Mouse (Mus musculus): ENCODE measurements around the gene Gfod1. TPM values are rescaled to one million over a fixed set of nuclear protein-coding genes. Genes with fewer than 3 reads are reported as not detected.

Gfod1 gene
- total RNA-seq, 2 experiments from 2014 or later = 93.6 to 119 TPM

DNA sequence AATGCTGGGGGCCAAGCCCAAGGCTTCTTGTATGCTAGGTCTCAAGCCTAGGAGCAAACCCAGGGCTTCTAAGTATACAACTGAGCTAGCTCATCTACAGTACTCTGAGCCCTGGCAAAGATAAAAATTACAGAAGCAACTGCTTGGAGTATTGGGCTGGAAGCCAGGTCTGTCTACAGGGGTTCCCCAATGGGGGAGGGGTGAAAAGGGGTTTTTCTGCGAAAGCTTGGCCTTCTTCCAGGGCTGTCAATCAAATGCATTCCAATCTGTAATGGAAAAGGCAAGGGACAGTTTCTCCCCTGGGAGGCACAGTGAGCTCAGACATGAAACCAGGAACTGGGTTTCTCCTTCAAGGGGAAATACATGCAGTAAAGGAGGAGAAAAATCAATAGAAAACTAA is 62.9 kb downstream of the Gfod1 start:
- DNase-seq (ENCODE audit: low spot score in 2 of 2) = no peak
- intact Hi-C loops (cut with DNase I) = no loop called here

DNA sequence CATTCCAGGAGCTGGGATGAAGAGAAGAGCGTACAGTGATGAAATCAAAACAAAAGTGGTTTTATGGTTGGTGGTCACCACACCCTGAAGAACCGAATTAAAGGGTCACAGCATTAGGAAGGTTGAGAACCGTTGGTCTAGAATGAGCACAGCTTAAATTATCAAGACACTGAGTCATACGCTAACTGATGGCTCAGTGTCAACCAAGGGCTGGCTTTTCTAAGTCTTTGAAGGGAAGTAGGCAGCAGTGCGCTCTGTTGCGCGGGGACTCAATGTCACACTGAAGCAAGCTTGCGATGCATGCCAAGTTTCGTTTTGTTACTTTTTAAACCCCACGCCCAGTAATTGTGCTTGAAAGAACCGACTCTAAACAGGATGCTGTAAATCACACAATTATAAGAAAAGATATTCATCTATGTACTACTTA is 64.2 kb downstream of the Gfod1 start:
- intact Hi-C loops (cut with DNase I) = no loop called here
- DNase-seq (ENCODE audit: low spot score in 2 of 2) = peak in 1 of 2 experiments; percentile 89

DNA sequence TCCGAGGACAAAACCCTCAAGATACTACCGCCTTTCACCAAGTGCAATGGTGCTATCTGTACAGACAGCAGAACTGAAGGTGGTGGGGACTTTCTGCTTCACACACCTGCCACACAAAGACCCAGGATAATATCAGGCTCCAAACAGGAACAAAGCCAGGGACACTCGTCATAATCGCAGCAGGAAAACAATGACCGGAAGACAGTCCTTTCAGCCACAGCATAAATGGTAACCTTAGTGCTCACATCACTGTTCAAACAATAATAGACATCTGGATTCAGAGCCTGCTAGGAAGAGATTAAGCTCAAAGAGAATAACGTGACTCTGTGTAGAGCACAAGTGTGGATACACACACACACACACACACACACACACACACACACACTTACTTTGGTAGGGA is 67.3 kb downstream of the Gfod1 start:
- DNase-seq (ENCODE audit: low spot score in 2 of 2) = no peak
- intact Hi-C loops (cut with DNase I) = no loop called here

DNA sequence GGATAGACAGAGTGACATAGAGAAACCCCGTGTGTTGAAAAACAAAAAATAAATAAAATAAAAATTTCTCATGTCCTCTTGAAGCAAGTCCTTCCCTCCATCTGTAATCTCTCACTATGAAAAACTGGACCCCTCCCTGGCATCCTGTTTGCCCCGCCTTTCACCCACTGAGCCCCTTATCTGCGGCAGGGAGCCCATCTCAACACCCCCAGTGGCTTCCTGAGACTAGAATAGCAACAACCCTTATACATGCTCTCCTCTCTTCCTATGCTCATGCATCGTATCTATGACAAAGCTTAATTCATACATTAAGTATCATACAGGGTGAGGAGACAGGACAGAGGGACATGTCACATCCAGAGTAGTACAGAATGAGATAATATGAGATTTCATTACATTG is 68.0 kb downstream of the Gfod1 start:
- DNase-seq (ENCODE audit: low spot score in 2 of 2) = no peak
- intact Hi-C loops (cut with DNase I) = no loop called here

DNA sequence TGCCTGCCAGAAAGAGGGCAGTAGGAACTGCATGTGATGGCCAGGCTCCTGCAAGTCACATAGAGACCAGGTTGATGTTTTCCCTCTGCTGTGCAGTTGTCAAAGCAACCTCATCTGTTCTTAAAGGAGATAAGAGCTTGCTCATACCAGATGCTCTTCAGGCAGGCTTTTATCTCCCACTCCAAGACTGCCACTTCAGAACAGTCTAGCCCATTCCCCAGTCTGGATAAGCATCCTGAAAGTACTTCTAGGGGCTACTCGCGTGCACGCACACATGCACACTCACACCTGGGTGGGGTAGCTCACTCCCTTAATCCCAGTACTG is 68.4 kb downstream of the Gfod1 start:
- peak in 1 of 2 experiments; percentile 73 for DNase-seq (ENCODE audit: low spot score in 2 of 2)
- intact Hi-C loops (cut with DNase I) = no loop called here

DNA sequence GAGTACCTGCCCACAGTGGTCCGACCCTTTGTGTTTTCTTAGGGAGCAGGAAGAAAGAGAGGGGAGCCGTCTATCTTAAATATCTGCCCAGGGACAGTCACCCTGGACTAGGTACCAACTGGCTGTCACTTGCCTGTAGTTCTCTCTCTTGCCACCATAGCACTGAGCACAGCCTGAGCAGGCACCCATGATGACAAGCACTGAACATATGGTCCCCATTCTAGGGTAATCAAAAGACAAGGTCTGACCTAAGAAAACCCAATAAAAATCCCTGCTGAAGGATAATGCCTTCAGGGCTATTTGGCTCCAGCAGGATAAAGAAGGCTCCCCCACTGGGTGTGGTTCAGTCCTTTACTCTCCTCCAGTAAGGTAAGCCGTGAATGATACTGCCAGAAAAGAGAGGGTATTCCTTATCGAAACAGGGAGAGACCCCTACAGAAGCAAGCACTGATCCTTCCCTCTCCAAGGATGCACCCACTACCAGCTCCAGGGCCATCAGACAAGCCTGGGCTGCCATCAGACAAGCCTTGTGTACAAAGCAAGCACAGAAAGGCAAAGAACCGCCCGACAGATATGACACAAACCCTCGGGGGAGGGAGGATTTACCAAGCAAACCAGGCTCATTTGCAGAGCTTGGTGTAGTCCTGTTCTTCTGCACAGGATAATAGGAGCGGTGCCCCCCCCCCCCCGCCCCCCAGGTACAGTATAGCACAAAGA is 68.9 kb downstream of the Gfod1 start:
- DNase-seq (ENCODE audit: low spot score in 2 of 2) = no peak
- intact Hi-C loops (cut with DNase I) = no loop called here

DNA sequence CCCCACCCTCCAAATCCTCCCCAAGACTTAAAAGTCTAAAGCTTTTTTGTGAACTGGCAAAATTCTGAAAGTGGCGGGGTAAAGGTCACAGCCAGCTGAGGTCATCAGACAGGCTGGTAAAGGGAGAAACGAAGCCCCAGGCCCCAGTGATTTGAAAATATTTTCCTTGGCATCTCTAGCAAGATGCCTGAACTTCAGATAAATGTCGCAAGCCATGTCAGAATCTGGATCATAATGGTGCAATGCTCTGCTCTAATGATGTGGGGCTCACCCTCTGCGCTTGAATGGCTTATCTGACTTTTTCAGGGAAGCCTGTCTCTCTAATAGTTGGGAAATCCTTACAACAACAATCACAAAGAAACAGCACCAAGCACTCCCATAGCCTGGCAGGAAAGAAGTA is 70.6 kb downstream of the Gfod1 start:
- intact Hi-C loops (cut with DNase I) = no loop called here
- DNase-seq (ENCODE audit: low spot score in 2 of 2) = no peak

DNA sequence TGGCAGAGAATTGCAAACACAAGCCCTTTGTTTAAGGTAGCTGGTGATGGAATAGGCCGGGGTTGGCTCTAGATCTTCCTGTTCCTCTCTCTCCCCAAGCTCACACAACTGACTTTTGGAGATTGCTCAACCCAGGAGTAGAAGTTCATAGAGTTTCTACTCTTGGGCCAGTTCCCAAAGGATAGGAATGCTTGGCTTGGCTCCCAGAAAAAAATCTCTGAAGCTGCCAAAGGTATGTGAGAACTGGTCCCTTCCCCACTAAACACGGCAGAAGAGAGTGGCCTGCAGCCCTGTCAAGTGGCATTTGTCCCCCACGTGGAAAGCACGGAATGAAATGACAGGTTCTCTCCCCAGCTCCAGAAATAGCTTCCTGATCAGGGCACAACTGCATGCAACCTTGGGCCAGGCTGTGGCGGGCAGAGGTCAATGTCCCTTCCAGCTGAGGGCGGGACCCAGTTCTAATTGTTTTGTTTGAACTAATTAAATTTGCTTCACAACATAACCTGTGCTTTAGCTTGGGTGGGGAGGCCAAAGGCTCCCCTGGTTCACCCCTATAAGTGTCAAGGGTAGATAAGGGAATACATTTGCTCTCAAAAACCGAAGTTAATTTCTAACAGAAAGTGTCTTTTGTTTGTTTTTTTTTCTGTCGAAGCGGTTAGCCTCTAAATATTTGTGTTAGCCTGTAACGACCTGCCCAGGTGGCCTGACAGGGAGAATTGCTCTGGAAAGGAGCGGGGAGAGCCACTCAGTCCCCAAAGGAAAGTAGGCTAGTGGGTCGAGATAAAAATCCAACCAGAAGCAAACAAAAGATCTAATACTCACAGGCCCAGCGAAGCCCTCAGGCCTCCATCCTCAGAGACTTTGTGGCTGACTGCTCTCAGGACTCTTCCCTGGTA is 71.8 kb downstream of the Gfod1 start:
- no peak for DNase-seq (ENCODE audit: low spot score in 2 of 2)
- intact Hi-C loops (cut with DNase I) = no loop called here

DNA sequence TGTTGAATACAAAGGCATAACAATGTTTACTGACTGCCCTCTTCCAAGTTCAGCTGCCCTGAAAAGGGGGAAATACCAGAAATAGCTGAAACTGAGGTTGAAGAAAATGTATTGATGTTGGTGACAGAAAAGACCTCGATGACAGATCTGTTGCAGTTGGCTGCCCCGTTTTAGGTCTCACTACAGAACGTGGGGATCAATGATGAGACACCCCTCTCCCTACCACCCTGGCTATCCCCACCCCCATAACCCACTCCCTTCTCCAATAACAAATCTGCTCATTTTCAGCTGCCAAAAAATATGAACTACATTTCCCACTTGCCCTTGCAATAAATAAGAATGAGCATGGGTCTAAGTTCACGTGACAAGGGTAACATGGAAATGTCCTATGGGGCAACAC is 73.1 kb downstream of the Gfod1 start:
- no peak for DNase-seq (ENCODE audit: low spot score in 2 of 2)
- intact Hi-C loops (cut with DNase I) = loop anchor here (1.0 kb wide), 3 partner anchors 31 to 73 kb away; partner anchors contain the start of gene Gfod1

DNA sequence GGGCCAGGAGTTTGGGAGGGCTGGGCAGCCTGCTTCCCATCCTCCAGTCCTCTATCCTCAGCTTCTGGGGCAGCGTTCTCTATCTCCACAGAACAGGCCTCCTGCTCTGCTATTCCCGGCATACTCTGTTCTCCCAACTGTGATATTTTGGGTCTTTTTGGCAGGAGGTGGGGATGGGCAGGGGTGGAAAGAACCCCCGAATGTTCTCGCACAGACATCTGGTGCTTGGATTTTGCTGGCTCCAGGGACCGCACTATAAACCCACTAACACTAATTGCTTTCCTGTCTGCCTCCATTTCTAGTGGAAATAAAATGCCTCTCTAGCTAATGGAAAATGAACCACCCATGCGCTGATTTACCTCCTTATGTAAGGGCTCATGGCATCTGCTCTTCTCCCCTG is 73.7 kb downstream of the Gfod1 start:
- DNase-seq (ENCODE audit: low spot score in 2 of 2) = peak; percentile 81 to 99
- intact Hi-C loops (cut with DNase I) = loop anchor here (1.0 kb wide), 3 partner anchors 32 to 74 kb away; partner anchors contain the start of gene Gfod1

DNA sequence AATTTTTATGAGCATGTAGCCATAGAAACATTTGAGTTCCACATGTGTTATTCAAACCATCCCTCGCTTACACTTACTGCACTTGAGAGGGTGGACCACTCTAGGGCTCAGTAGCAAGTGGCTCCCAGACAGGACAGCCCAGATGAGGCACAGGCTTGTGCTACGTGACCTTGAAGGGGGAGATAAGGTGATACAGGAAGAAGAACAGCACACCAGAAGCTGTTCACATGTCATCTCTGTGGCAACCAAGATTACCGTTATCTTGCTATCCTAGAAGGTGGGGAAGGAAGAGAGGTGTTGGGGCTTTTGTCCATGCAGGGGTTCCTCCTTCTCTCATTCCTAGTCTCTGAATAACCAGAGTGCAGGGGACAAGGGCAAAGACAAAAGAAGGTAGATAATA is 74.2 kb downstream of the Gfod1 start:
- no peak for DNase-seq (ENCODE audit: low spot score in 2 of 2)
- intact Hi-C loops (cut with DNase I) = loop anchor here (1.0 kb wide), 3 partner anchors 33 to 75 kb away; partner anchors contain the start of gene Gfod1

DNA sequence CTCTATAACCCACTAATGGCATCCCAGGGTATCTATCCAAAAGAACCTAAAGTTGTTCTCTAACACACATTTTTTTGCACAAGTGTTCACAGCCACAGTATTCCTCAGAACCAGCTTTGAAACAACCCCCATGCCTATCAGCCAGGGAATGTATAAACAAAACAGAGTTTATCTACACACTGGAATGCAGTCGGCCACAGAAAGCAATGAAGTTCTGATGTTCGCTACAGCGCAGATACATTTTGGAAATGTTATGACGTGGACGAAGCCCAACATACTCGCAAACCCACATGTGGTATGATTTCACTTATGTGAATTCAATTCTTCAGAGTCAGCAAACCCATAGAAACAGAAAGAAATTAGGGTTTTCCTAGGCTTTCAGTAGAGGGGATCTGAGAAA is 75.8 kb downstream of the Gfod1 start:
- no peak for DNase-seq (ENCODE audit: low spot score in 2 of 2)
- intact Hi-C loops (cut with DNase I) = no loop called here

DNA sequence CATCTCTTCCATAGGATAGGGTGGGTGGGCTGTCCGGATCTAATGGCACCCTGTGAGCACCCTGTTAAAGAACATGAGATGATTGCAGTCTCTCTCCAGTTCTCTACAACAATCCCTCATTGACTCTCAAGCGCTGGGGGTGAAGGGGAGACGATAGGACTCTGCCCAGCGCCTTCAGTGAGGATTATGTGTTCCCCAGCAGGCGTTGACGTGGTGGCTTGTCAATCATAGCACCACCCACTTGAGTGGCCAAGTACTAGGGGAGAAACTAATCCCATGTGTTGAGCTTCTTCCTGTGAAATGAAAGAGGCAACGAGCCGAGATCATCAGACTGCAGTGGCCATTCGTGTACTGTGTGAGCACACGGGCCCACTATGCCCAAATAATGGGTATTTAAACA is 77.9 kb downstream of the Gfod1 start:
- DNase-seq (ENCODE audit: low spot score in 2 of 2) = no peak
- intact Hi-C loops (cut with DNase I) = no loop called here

DNA sequence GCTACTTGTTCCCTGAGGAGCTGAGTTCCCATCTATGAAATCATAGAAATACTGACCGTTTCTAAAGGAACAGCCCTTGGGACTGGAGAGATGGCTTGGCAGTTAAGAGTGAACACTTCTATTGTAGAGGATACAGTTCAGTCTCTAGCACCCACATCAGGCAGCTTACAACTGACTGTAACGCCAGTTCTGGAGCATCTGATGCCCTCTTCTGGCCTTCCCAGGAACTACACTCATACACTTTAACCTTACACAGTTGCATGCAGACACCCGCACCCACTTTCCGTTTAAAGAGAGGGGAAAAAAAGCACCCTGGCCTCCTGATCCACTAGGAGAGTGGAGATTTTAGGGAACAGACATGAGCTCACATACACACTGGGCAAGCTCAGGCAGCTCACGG is 78.8 kb downstream of the Gfod1 start:
- DNase-seq (ENCODE audit: low spot score in 2 of 2) = no peak
- intact Hi-C loops (cut with DNase I) = no loop called here

DNA sequence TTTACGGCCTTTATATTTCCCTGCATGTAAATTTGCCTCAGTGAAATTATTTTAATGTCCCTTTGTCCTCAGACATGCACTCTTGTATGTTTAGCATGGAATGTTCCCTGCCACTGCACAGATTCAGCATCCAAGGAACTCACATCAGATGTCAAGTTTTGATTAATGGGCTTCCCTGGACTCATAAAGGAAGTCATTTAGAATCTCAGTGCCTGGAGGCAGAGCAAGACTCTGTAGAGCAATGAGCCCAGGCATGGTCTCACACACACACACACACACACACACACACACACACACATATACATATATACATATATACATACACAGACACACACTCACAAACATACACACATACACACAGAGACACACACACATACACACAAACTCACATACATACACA is 81.9 kb downstream of the Gfod1 start:
- no peak for DNase-seq (ENCODE audit: low spot score in 2 of 2)
- intact Hi-C loops (cut with DNase I) = no loop called here

DNA sequence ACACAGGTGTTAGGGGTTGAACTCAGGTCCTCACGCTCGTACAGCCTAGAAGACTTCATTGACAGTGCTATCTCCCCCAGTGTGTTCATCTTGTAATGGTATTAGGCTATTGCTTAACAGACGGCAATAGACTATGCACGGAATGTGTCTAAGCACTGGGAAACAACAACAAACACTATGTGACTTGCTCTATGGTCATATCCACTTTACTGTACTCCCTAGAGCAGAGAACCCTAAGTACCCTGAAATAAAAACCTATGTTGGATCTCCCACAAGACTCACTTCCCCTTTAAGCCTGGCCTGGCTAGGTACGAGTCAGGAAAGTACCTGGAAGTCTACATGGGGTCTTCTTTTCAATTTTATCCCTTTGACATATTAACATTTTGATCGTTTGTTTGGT is 82.7 kb downstream of the Gfod1 start:
- intact Hi-C loops (cut with DNase I) = no loop called here
- no peak for DNase-seq (ENCODE audit: low spot score in 2 of 2)

DNA sequence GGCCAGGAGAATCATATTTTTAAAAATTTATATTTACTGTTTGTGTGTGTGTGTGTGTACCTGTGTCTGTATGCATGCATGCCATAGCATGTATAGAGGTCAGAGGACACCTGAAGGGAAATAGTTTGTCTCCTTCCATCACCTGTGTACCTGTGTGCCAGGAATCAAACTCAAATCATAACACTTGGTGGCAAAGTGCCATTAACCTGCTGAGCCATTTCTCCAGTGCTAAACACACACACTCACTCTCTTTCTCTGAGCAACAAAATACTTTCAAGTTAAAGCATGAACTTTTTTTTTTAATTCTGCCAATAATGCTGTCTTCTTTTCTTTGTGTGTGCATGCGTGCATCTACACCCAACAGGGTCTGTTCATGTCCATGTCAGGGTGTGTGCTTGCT is 83.3 kb downstream of the Gfod1 start:
- DNase-seq (ENCODE audit: low spot score in 2 of 2) = no peak

DNA sequence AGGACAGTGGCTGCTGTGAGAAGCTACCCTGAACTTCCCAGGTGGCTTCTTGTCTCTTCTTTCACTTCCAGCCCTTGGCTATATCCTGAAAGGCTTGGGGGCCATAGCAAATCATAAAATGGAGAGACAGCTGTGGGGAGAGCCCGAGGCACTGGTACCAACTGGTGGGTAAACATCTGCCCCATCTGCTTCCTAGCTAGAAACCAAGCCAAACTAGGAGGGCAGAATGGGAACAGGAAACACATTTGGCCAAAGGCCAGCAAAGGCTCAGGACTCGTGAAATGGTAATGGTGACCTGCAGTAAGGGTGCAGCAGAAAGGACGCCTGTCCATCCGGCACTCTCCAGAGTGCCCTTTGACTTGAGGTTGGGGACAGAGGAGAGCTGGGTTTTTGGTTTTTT is 85.2 kb downstream of the Gfod1 start:
- no peak for DNase-seq (ENCODE audit: low spot score in 2 of 2)
- intact Hi-C loops (cut with DNase I) = no loop called here

More for the DNA sequence above, 83.3 kb downstream of the Gfod1 start:
- intact Hi-C loops (cut with DNase I) = no loop called here

DNA sequence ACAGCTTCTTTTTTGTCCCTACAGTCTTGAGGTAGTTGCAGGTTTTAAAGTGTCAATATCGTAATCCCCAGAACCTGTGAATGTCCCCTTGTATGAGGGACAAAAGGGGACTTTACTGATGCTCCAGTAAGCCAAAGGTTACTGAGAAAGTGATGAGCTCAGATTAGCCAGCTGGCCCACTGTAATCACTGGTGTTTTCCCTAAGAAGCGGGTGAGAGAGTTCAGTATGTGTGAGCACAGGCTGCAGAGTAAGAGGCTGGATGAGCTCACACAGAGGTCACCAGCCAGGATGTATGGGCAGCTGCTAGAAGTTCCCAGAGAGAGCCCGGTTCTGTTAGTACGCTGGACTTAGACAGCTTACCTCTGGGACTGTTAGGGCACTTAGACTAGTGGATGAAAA is 85.7 kb downstream of the Gfod1 start:
- no peak for DNase-seq (ENCODE audit: low spot score in 2 of 2)
- intact Hi-C loops (cut with DNase I) = no loop called here

DNA sequence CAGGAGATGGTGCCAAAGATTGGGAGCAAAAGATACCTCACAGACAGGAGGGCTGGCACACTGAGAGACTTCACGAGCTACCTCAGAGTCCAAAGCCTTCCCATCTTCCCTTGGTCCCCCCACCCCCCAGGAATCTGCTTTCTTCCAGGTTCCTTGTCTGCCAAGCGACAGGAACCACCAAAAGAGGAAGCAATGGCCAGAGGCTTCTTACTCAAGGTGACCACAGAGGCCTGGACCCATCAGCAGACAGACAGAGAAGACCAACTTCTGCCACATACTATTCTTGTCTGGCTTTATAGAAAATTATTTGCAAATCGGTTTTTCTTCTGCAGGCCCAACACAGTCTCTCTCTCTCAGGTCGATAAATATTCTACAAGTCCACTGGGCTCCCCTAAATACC is 86.3 kb downstream of the Gfod1 start:
- intact Hi-C loops (cut with DNase I) = no loop called here
- DNase-seq (ENCODE audit: low spot score in 2 of 2) = no peak

DNA sequence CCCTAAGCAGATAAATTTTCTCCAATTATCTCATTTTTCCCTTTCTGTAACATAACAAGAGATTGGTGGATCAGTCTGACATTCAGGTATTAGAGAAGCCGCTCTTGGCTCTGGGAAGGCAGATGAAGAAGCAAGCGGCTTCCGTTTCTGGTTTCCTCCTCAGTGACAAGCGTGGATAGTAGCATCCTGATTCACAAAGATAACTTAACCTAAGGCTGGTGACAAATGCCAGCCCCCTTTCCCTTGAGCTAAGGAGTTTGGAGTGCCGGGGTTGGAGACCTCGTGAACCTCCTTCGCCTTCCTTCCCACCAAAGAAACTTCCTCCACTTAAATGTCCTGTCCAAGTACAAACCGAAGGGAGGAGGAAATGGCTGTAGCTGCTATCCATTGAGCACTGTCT is 86.9 kb downstream of the Gfod1 start:
- no peak for DNase-seq (ENCODE audit: low spot score in 2 of 2)
- intact Hi-C loops (cut with DNase I) = no loop called here
